Mouse (Mus musculus) CH12.LX (cell line): ENCODE data around the gene Rft1.

Experiments used
- CHD1 ChIP-seq: IDR thresholded peaks from 2 replicates; pipeline ENCODE4 v1.6.1; 2012; ENCODE audit warnings: low read depth, low read length, improper control_type of control experiment, inconsistent platforms
- CHD2 ChIP-seq: IDR thresholded peaks from 2 replicates; pipeline ENCODE4 v1.6.1; 2011; ENCODE audit warnings: low read length, improper control_type of control experiment
- CTCF ChIP-seq, 2 experiments: IDR thresholded peaks in 1 of 2; conservative IDR thresholded peaks in 1 of 2; 2 replicates each; pipeline ENCODE4 v1.5.1; 2011 to 2012; ENCODE audit warnings: low read depth in 2 of 2, low read length in 2 of 2, improper control_type of control experiment in 1 of 2, inconsistent platforms in 1 of 2, mild to moderate bottlenecking in 1 of 2, moderate library complexity in 1 of 2
- KAT2A ChIP-seq: IDR thresholded peaks from 2 replicates; pipeline ENCODE4 v1.6.1; 2012; ENCODE audit warnings: low read length, improper control_type of control experiment, inconsistent platforms; ENCODE audit not compliant: insufficient replicate concordance
- MAZ ChIP-seq: IDR thresholded peaks from 2 replicates; pipeline ENCODE4 v1.6.1; 2012; ENCODE audit warnings: low read depth, mild to moderate bottlenecking, inconsistent platforms, low read length, improper control_type of control experiment, moderate library complexity
- MXI1 ChIP-seq: IDR thresholded peaks from 2 replicates; pipeline ENCODE4 v1.6.1; 2011; ENCODE audit warnings: mild to moderate bottlenecking, low read depth, low read length, improper control_type of control experiment
- MYC ChIP-seq: IDR thresholded peaks from 2 replicates; pipeline ENCODE4 v1.6.1; 2011; ENCODE audit warnings: low read depth, mild to moderate bottlenecking, improper control_type of control experiment, low read length
- TCF12 ChIP-seq: IDR thresholded peaks from 2 replicates; pipeline ENCODE4 v1.6.1; 2014; ENCODE audit warnings: low read depth, mild to moderate bottlenecking, inconsistent platforms, low read length, improper control_type of control experiment
- ZNF384 ChIP-seq: IDR thresholded peaks from 2 replicates; pipeline ENCODE4 v1.6.1; 2012; ENCODE audit warnings: low read depth, low read length, improper control_type of control experiment, inconsistent platforms

DNA sequence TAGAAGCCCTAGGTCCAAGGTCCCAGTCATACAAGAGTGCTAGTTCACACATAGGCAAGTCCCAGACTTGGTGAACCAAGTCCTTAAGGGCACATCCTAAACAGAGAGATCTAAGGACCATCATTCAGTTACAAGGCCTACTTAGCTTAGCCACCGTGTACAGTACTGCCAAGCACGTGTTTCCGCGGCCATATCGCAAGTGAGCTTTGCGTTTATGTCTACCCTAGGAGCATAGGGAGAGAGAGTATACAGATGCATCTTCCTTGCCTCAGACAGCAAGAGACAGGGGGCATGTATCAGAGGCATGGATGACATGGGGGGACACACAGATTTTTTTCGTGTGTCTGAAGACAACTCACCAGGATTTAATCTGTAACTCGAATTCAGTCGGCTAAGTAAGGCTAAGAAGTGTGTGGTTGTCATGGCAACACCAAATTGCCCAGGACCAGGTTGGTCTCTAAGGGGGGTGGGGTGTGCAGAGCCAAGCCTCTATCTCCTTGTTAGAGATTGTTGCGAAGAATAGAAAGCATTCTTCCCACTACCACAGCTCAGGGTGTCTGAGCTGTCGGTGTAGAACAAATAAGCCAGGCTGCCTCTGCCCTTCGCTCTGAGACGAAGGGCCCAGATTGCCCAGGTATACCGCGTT lies 43.4 kb downstream of the Rft1 start:
- TF ChIP-seq KAT2A (no peak), CTCF (conservative IDR thresholded peaks at IDR 0.05 in 1 of 2, IDR thresholded peaks at IDR 0.05 in 1 of 2; ENCODE audit: low read depth in 2 of 2, low read length in 2 of 2) (no peak), MYC (no peak), CHD2 (no peak), ZNF384 (no peak), MXI1 (no peak), MAZ (no peak), TCF12 (no peak), CHD1 (no peak)
